Mouse (Mus musculus): Measurements from ENCODE around the gene Rnf217.

Rnf217 gene

GRCm38 (mm10) chr10:31553302-31553701, 55.7 kb downstream of the Rnf217 start:
- no peak for DNase-seq (ENCODE audit: low spot score)

- DNase-seq (ENCODE audit: low spot score) = no peak
These were observed 57.1 kb downstream of the Rnf217 start for GRCm38 (mm10) chr10:31551850-31552249.

GRCm38 (mm10) chr10:31551362-31551761, 57.6 kb downstream of the Rnf217 start:
- no peak for DNase-seq (ENCODE audit: low spot score)

- no peak for DNase-seq (ENCODE audit: low spot score)
These were observed 61.8 kb downstream of the Rnf217 start for GRCm38 (mm10) chr10:31547156-31547555.

DNA sequence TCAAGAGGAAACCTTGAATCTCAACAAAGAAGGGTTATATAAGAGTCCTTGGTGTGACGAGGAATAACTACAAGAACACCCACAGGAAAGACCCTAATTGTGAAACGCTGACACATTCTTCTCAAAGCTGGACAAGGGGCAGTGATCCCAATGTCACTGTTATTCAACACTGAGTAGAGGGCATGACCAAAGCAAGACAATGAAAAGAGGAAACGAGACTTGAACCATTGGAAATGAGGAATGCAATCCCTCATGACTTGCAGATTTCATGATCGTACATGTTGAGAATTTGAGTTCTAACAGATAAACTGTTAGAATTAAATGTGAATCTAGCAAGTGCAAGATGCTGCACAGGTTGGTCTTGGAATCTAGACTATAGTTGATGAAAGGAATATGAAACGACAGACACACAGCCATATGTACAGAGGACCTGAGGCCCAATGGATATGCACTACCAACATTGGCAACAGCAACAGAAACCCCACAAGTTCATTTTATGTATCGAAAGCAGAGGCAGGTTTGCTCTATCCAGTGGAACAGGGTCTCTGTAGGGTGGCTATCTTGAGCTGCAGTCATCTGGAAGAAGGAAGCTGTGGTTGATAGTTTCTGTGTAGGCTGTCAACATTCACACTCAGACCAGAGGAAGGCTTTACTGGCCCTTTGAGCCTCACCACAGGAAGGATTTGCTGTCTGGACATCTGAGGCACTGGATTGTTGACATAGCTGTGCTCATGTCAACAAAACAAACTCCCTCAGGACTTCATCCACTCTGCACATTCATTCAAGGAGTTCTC, 64.6 kb downstream of the Rnf217 start:
- no peak for DNase-seq (ENCODE audit: low spot score)

DNA sequence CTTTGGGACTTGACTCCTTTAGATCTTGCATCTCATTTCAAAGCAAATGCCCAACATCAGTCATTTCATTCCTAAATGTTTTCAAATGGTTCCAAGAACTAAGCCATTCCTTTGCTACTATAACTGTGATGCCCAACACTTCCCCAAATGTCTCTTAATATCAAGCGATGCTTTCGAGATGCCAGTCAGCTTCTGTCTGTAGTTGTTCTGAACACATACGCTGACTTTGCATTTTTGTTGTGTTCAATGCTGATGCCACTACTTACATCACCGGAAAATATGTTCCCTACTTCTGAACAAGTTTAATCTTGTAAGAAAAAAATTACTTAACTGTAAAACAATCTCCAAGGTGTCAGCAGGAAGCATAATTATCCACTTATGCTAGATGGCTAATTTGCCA, 68.5 kb downstream of the Rnf217 start:
- DNase-seq (ENCODE audit: low spot score) = no peak

- no peak for DNase-seq (ENCODE audit: low spot score)
These were observed 69.6 kb downstream of the Rnf217 start for GRCm38 (mm10) chr10:31539351-31539750.

- no peak for DNase-seq (ENCODE audit: low spot score)
These were observed 70.3 kb downstream of the Rnf217 start for GRCm38 (mm10) chr10:31538721-31539120.

DNA sequence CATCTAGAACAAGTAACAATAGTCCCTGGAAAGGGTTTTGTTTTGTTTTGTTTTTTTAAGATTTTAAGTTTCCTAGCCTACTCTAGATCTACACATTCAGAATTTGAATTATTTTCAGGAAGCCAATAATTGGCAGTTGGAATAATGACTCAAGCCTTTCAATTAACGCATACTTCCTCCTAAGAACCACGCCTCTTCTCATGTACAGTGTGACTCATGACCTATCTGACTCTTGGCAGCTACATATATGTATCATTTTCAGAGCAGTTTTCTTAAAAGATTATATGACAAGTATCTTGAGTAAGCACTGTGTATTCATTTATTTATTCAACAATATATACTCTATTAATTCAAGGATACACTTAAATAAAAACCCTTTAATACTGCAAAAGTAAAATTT, 70.7 kb downstream of the Rnf217 start:
- no peak for DNase-seq (ENCODE audit: low spot score)

DNA sequence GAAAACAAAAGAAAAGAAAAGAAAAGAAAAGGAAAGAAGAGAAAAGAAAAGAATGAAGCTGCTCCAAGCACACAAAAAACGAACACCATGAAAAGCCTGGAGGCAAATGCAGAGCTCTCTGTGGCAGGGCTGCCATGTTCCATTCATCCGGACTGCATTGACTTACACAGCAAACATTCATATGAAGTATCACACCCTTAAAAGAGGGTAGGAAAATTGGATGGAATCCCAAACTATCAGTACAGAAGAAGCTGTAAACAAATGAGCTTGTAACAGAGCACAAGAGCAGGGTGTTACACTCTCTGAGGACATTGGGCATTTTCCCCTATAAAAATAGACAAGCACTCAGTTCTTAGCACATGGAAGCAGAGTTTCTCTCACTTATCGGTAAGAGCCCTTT, 71.8 kb downstream of the Rnf217 start:
- no peak for DNase-seq (ENCODE audit: low spot score)

DNA sequence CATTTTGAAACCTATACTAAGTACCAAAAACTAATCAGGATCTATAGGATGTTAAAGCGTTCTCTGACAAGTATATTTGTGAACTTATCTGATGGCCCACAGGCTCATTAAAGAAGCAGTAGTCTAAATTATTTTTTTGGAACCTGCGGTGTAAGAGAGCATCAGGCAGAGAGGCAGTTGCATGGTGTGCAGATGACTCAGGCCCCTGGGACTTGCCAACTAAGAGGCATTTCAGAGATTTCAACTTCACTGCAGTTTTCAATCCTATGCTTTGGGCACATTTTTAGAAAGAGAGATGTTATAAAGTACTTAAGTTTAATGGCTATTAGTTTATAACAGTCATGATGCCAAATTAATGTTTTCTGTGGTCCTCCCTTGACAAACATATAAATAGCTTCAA, 73.9 kb downstream of the Rnf217 start:
- DNase-seq (ENCODE audit: low spot score) = no peak

GRCm38 (mm10) chr10:31533270-31533826, 75.6 kb downstream of the Rnf217 start:
- DNase-seq (ENCODE audit: low spot score) = no peak

GRCm38 (mm10) chr10:31532782-31533181, 76.2 kb downstream of the Rnf217 start:
- no peak for DNase-seq (ENCODE audit: low spot score)

DNA sequence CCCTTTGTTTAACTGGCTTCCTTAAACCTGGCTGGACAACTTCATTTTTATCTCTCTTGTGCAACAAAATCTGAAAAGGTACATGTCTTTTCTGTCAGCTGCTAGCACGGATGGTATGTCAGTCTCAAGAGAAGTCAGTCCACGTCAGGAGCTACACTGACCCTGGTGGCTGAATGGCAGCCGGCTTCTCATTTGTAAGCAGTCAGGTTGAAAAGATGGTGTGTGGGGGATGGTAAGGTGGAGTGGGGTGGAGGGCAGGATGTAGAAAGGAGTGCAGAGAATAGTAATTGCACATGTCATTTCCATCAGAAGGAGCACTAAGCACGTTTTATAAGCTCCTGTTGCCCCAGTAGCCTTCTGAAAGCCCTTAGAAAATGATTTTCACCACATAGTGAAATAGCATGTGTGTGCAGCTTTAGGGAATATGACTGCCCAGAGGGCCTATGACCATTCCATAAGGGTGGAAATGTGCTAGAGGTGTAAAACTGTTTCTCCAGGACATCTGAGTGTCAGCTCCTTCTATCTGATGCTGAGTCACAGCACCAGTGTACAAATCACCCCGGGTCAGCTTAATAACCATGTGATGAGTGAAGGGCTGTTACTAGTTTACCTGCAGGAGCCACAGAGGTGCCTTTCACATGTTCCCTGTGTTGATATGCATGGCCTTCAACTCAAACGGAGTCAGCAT, 80.5 kb downstream of the Rnf217 start:
- no peak for DNase-seq (ENCODE audit: low spot score)

GRCm38 (mm10) chr10:31525705-31526104, 83.3 kb downstream of the Rnf217 start:
- no peak for DNase-seq (ENCODE audit: low spot score)

DNA sequence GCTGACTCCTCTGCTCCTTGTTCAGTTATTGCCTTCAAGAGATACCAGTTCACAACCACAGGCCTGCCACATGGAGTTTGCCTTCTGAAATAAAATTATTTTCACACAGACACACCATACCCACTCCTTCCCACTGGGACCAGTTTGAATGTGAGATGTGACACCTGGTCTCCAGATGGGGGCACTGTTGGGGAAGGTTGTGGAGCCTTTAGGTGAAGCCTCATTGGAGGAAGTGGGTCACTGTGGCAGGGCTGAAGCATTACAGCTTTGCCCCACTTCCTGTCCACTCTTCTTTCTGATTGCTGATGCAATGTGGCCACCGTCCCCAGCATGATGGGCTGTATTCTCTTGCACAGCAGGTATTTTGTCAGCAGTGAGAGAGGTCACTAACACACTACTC, 89.6 kb downstream of the Rnf217 start:
- DNase-seq (ENCODE audit: low spot score) = no peak

DNA sequence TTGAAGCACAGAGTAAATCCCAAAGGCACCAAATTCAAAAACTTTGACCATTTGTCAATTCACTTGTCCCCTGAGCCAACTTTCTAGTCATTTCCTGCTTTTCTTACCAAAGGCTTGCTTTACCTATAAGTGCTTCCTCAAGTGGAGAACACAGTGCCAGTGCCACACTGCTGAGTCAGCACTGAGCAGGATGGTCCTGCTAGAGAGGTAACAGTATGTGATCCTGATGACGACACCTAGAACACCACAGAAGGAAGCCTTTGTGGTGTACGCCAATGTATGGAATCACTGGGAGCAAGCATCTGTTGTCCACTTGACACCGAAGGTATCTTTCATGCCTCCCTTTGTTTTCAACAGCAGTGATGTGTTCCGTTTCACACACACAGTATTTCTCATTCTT, 90.8 kb downstream of the Rnf217 start:
- DNase-seq (ENCODE audit: low spot score) = no peak

- DNase-seq (ENCODE audit: low spot score) = no peak
These were observed 91.8 kb downstream of the Rnf217 start for GRCm38 (mm10) chr10:31517192-31517591.

GRCm38 (mm10) chr10:31515897-31516296, 93.1 kb downstream of the Rnf217 start:
- DNase-seq (ENCODE audit: low spot score) = no peak

DNA sequence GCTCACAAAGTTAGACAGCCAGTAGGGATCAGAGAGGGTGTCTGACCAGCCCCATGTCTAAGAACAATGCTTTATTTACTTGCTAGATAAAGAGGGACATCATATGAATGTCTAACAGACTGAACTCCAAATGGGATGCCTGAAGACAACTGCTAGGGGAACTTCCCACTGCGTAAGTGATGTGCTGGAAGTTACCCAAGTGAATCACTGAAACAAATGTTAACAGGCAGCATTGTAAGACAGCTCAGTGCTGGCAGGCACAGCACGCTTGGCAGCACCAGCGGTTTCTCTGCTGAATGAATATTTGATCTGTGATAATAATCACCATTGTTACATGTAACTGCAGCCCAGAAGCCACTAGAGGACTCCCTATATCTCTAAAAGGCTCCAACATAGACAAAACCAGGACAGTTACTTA, 104.8 kb downstream of the Rnf217 start:
- DNase-seq (ENCODE audit: low spot score) = no peak

- no peak for DNase-seq (ENCODE audit: low spot score)
These were observed 105.3 kb downstream of the Rnf217 start for GRCm38 (mm10) chr10:31503542-31504133.

- DNase-seq (ENCODE audit: low spot score) = no peak
These were observed 107.3 kb downstream of the Rnf217 start for GRCm38 (mm10) chr10:31501644-31502043.

- no peak for DNase-seq (ENCODE audit: low spot score)
These were observed 112.1 kb downstream of the Rnf217 start for GRCm38 (mm10) chr10:31496931-31497330.
